Mouse (Mus musculus): ENCODE results near the gene Phc1.
A peak's percentile ranks its signal among the peaks of the same experiment; 100 is the strongest.

Phc1 gene

GRCm38 (mm10) chr6:122339047-122339647 lies 1.2 kb downstream of the Phc1 start:
- peak; percentile 53 for DNase-seq (ENCODE audit: low read depth)

- DNase-seq (ENCODE audit: low read depth): no peak
Observed at GRCm38 (mm10) chr6:122337546-122337945, 2.8 kb downstream of the Phc1 start.

GRCm38 (mm10) chr6:122334786-122335340 lies 5.5 kb downstream of the Phc1 start:
- no peak for DNase-seq (ENCODE audit: low read depth)

GRCm38 (mm10) chr6:122333081-122333612 lies 7.2 kb downstream of the Phc1 start:
- DNase-seq (ENCODE audit: low read depth): no peak

- no peak for DNase-seq (ENCODE audit: low read depth)
Observed at GRCm38 (mm10) chr6:122325361-122325975, 14.9 kb downstream of the Phc1 start.

- DNase-seq (ENCODE audit: low read depth): no peak
Observed at GRCm38 (mm10) chr6:122318726-122319125, 21.6 kb downstream of the Phc1 start.

- peak; percentile 27 for DNase-seq (ENCODE audit: low read depth)
Observed at GRCm38 (mm10) chr6:122310187-122310820, 30.1 kb downstream of the Phc1 start.

GRCm38 (mm10) chr6:122309446-122309960 lies 30.9 kb downstream of the Phc1 start:
- peak; percentile 64 for DNase-seq (ENCODE audit: low read depth)

- DNase-seq (ENCODE audit: low read depth): peak; percentile 99
Observed at GRCm38 (mm10) chr6:122308505-122309393, 31.6 kb downstream of the Phc1 start, which contains the start of gene M6pr. Gene M6pr (plus strand): TSS chr6:122308720.

- DNase-seq (ENCODE audit: low read depth): no peak
Observed at GRCm38 (mm10) chr6:122308136-122308504, 32.2 kb downstream of the Phc1 start.

GRCm38 (mm10) chr6:122306707-122307106 lies 33.7 kb downstream of the Phc1 start:
- no peak for DNase-seq (ENCODE audit: low read depth)

- DNase-seq (ENCODE audit: low read depth): no peak
Observed at GRCm38 (mm10) chr6:122304790-122305555, 35.4 kb downstream of the Phc1 start.

GRCm38 (mm10) chr6:122304355-122304754 lies 36.0 kb downstream of the Phc1 start:
- peak; percentile 78 for DNase-seq (ENCODE audit: low read depth)

GRCm38 (mm10) chr6:122303526-122303925 lies 36.8 kb downstream of the Phc1 start:
- DNase-seq (ENCODE audit: low read depth): peak; percentile 18

GRCm38 (mm10) chr6:122302661-122303060 lies 37.7 kb downstream of the Phc1 start:
- peak; percentile 59 for DNase-seq (ENCODE audit: low read depth)

- DNase-seq (ENCODE audit: low read depth): no peak
Observed at GRCm38 (mm10) chr6:122302121-122302520, 38.2 kb downstream of the Phc1 start.

GRCm38 (mm10) chr6:122299621-122300133 lies 40.7 kb downstream of the Phc1 start:
- DNase-seq (ENCODE audit: low read depth): peak; percentile 36

- no peak for DNase-seq (ENCODE audit: low read depth)
Observed at GRCm38 (mm10) chr6:122298223-122298609, 42.1 kb downstream of the Phc1 start.

GRCm38 (mm10) chr6:122297279-122298222 lies 42.8 kb downstream of the Phc1 start:
- DNase-seq (ENCODE audit: low read depth): no peak
